Mouse (Mus musculus) leukemia stem cell, adult 10-12 weeks (primary cell): ENCODE results near the gene Glb1l2. TPM values are rescaled to one million over a fixed set of nuclear protein-coding genes. Genes with fewer than 3 reads are reported as not detected.

Experiments
- polyA plus RNA-seq: library from polyadenylated mRNA; stranded (reverse); fragments of >175 nt; gene quantifications from 2 replicates; pipeline ENCODE4 v1.2.3, GENCODE M21; 2012; ENCODE audit warnings: low replicate concordance

Glb1l2 gene
- not detected in 2 replicates for polyA plus RNA-seq

GRCm38 (mm10) chr9:26805935-26806666 lies at the start of gene Glb1l2:
Gene Glb1l2, minus strand, starts transcription at chr9:26806468.

GRCm38 (mm10) chr9:26733206-26733891 lies 72.9 kb downstream of the Glb1l2 start, which contains the start of gene B3gat1:
Gene B3gat1, plus strand, starts transcription at chr9:26733728.

Other genes with a start within 250 kb of the Glb1l2 start
- not detected in 2 replicates for gene B3gat1, start 72.7 kb downstream of the Glb1l2 start, polyA plus RNA-seq
- gene Glb1l3, start 54.4 kb upstream of the Glb1l2 start, polyA plus RNA-seq = not detected in 2 replicates
- 0.14 TPM in 1 of 2 replicates, not detected in the other for gene Gm1110, start 116.6 kb upstream of the Glb1l2 start, polyA plus RNA-seq
- gene Acad8, start 193.1 kb upstream of the Glb1l2 start, polyA plus RNA-seq = 0.25 and 0.46 TPM in 2 replicates
- gene Thyn1, start 193.2 kb upstream of the Glb1l2 start, polyA plus RNA-seq = 0.41 and 3.7 TPM in 2 replicates
- 33.8 and 38.3 TPM in 2 replicates for gene Vps26b, start 223.6 kb upstream of the Glb1l2 start, polyA plus RNA-seq
- 2.1 and 6.2 TPM in 2 replicates for gene Ncapd3, start 223.7 kb upstream of the Glb1l2 start, polyA plus RNA-seq